Mouse (Mus musculus) lung, adult 2 months (tissue): Measurements from ENCODE around the gene Unc13a.

Experiments used
- CTCF ChIP-seq: fragments of 200-500 bp; IDR thresholded peaks from 2 replicates; pipeline ENCODE4 v1.5.1; 2011; ENCODE audit warnings: mild to moderate bottlenecking, low read length, control low read depth; ENCODE audit not compliant: insufficient read depth
- POLR2A ChIP-seq: fragments of 200-500 bp; IDR thresholded peaks from 2 replicates; pipeline ENCODE4 v1.6.1; 2011; ENCODE audit warnings: low read depth, mild to moderate bottlenecking, control low read depth, low read length, borderline replicate concordance; ENCODE audit errors: extremely low read depth

DNA sequence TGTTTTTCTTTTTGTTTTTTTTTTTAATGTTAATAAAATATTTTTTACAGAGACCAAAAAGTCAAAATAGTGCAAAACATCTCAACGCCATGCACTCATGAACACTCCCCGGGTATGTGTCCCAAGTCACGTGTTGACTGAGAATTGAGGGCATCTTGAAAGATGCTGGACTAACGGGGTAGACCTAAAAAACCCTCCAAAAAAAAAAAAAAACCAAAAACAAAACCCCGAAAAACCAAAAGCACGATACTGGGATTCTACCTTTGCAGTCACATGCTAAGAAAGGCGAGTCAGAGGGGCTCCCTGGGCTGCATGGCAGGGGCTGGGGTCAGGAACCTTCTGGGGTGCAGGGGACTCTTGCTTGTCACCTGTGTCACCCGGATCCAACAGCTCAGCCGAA lies 44.8 kb downstream of the Unc13a start:
- no peak for TF ChIP-seq CTCF
- no peak for TF ChIP-seq POLR2A
